Mouse (Mus musculus) neural tube, embryonic 13.5 days (tissue): ENCODE data around the gene Itga9. TPM values are rescaled to one million over a fixed set of nuclear protein-coding genes. Genes with fewer than 3 reads are reported as not detected.

Experiments used
- ATAC-seq: fragments of 200-750 bp; cut with Nextera tagmentation; 2 replicates; pipeline ENCODE4 v1.8.0; 2017; ENCODE audit warnings: low read depth, mild to moderate bottlenecking, moderate TSS enrichment, moderate library complexity
- H3K27ac ChIP-seq: fragments of 300-500 bp; sonication (generic); replicated peaks from 2 replicates; pipeline ENCODE4 v1.5.1; 2015; ENCODE audit warnings: moderate library complexity, mild to moderate bottlenecking, inconsistent platforms
- H3K27me3 ChIP-seq: fragments of 300-500 bp; sonication (generic); 2 replicates; pipeline ENCODE4 v1.6.1; 2015; ENCODE audit warnings: mild to moderate bottlenecking, inconsistent platforms
- H3K36me3 ChIP-seq: fragments of 300-500 bp; sonication (generic); 2 replicates; pipeline ENCODE4 v1.6.1; 2015; ENCODE audit warnings: mild to moderate bottlenecking, inconsistent platforms
- H3K4me1 ChIP-seq: fragments of 300-500 bp; sonication (generic); replicated peaks from 2 replicates; pipeline ENCODE4 v1.6.1; 2015; ENCODE audit warnings: inconsistent platforms
- H3K4me2 ChIP-seq: fragments of 300-500 bp; sonication (generic); 2 replicates; pipeline ENCODE4 v1.6.1; 2015; ENCODE audit warnings: inconsistent platforms, mild to moderate bottlenecking, moderate library complexity
- H3K4me3 ChIP-seq: fragments of 300-500 bp; sonication (generic); 2 replicates; pipeline ENCODE4 v1.5.1; 2015; ENCODE audit warnings: mild to moderate bottlenecking, inconsistent platforms
- H3K9ac ChIP-seq: fragments of 300-500 bp; sonication (generic); 2 replicates; pipeline ENCODE4 v1.6.1; 2015; ENCODE audit warnings: moderate library complexity, mild to moderate bottlenecking, inconsistent platforms
- H3K9me3 ChIP-seq: fragments of 300-500 bp; sonication (generic); 2 replicates; pipeline ENCODE4 v1.6.1; 2016; ENCODE audit warnings: inconsistent platforms
- WGBS: fragments of 180-500 bp; shearing (Covaris S2); methylation state at CpG from one replicate; pipeline ENCODE4 v1.1.7; 2015; 5-methylcytosine and 5-hydroxymethylcytosine counted together
- polyA plus RNA-seq: library from polyadenylated mRNA; unstranded; fragments of >200 nt; fragmentation: Nextera tagmentation; extraction: Ambion mirVana; gene quantifications from 2 replicates; pipeline ENCODE4 v1.2.1, GENCODE M21; 2015

Gene Itga9
- polyA plus RNA-seq, 1 experiment from 2014 or later, result 3.5 TPM

- H3K27ac ChIP-seq, result no peak overlapping the region
- no peak overlapping the region for H3K4me3 ChIP-seq
- peaks cover 4% of the 10 kb centered on the region; the same call in 1 of the 2 replicates for H3K4me1 ChIP-seq
- no peaks in the 10 kb centered on the region for H3K36me3 ChIP-seq
- H3K9ac ChIP-seq, result no peak overlapping the region
- no peaks in the 10 kb centered on the region for H3K9me3 ChIP-seq
- H3K4me2 ChIP-seq, result no peak overlapping the region
- WGBS, result 82% methylated on average over 3 of the region's 3 CpGs
- H3K27me3 ChIP-seq, result no peaks in the 10 kb centered on the region
- no peak for ATAC-seq
These were observed 240.3 kb downstream of the Itga9 start for GRCm38 (mm10) chr9:118846766-118847165.

GRCm38 (mm10) chr9:118856665-118857064 lies 250.2 kb downstream of the Itga9 start:
- no peak overlapping the region for H3K4me3 ChIP-seq
- no peaks in the 10 kb centered on the region for H3K9me3 ChIP-seq
- no peaks in the 10 kb centered on the region for H3K36me3 ChIP-seq
- no peak for ATAC-seq
- no peak overlapping the region for H3K9ac ChIP-seq
- H3K4me2 ChIP-seq, result no peak overlapping the region
- WGBS, result 89% methylated on average over 9 of the region's 9 CpGs
- H3K27ac ChIP-seq, result no peak overlapping the region
- peaks cover 15% of the 10 kb centered on the region for H3K4me1 ChIP-seq
- no peaks in the 10 kb centered on the region for H3K27me3 ChIP-seq

- Histone ChIP-seq H3K27ac (no peak overlapping the region), H3K4me3 (no peak overlapping the region), H3K4me2 (no peak overlapping the region), H3K9me3 (no peaks in the 10 kb centered on the region), H3K4me1 (peaks cover 15% of the 10 kb centered on the region), H3K9ac (no peak overlapping the region), H3K27me3 (no peaks in the 10 kb centered on the region), H3K36me3 (no peaks in the 10 kb centered on the region)
- WGBS, result 59% methylated on average over 12 of the region's 12 CpGs
- no peak for ATAC-seq
These were observed 254.2 kb downstream of the Itga9 start for GRCm38 (mm10) chr9:118860613-118861141.

GRCm38 (mm10) chr9:118862214-118862613 lies 255.7 kb downstream of the Itga9 start:
- Histone ChIP-seq H3K4me2 (no peak overlapping the region), H3K27me3 (no peaks in the 10 kb centered on the region), H3K9me3 (no peaks in the 10 kb centered on the region), H3K9ac (no peak overlapping the region), H3K4me3 (no peak overlapping the region), H3K4me1 (peaks cover 15% of the 10 kb centered on the region), H3K27ac (no peak overlapping the region), H3K36me3 (no peaks in the 10 kb centered on the region)
- ATAC-seq, result no peak
- 82% methylated on average over 12 of the region's 12 CpGs for WGBS

GRCm38 (mm10) chr9:118862852-118863260 lies 256.4 kb downstream of the Itga9 start:
- no peak overlapping the region for H3K4me2 ChIP-seq
- 68% methylated on average over 9 of the region's 9 CpGs for WGBS
- H3K9ac ChIP-seq, result no peak overlapping the region
- H3K4me3 ChIP-seq, result no peak overlapping the region
- H3K27ac ChIP-seq, result no peak overlapping the region
- no peaks in the 10 kb centered on the region for H3K9me3 ChIP-seq
- no peaks in the 10 kb centered on the region for H3K36me3 ChIP-seq
- no peaks in the 10 kb centered on the region for H3K27me3 ChIP-seq
- H3K4me1 ChIP-seq, result peaks cover 15% of the 10 kb centered on the region
- ATAC-seq, result no peak

- no peak for ATAC-seq
- H3K4me2 ChIP-seq, result no peak overlapping the region
- peaks cover 15% of the 10 kb centered on the region for H3K4me1 ChIP-seq
- no peak overlapping the region for H3K4me3 ChIP-seq
- H3K36me3 ChIP-seq, result no peaks in the 10 kb centered on the region
- H3K9ac ChIP-seq, result no peak overlapping the region
- H3K27ac ChIP-seq, result no peak overlapping the region
- WGBS, result 92% methylated on average over 8 of the region's 8 CpGs
- H3K9me3 ChIP-seq, result no peaks in the 10 kb centered on the region
- no peaks in the 10 kb centered on the region for H3K27me3 ChIP-seq
These were observed 257.0 kb downstream of the Itga9 start for GRCm38 (mm10) chr9:118863528-118863927.

GRCm38 (mm10) chr9:118866949-118867348 lies 260.5 kb downstream of the Itga9 start:
- Histone ChIP-seq H3K4me3 (no peak overlapping the region), H3K4me1 (no peaks in the 10 kb centered on the region), H3K36me3 (no peaks in the 10 kb centered on the region), H3K4me2 (no peak overlapping the region), H3K9ac (no peak overlapping the region), H3K27me3 (no peaks in the 10 kb centered on the region), H3K9me3 (no peaks in the 10 kb centered on the region), H3K27ac (no peak overlapping the region)
- WGBS, result 85% methylated on average over 2 of the region's 2 CpGs
- ATAC-seq, result no peak

- no peak overlapping the region for H3K4me2 ChIP-seq
- 79% methylated on average over 8 of the region's 8 CpGs for WGBS
- no peak for ATAC-seq
- no peaks in the 10 kb centered on the region for H3K9me3 ChIP-seq
- H3K27ac ChIP-seq, result no peak overlapping the region
- no peak overlapping the region for H3K4me3 ChIP-seq
- H3K27me3 ChIP-seq, result no peaks in the 10 kb centered on the region
- H3K9ac ChIP-seq, result no peak overlapping the region
- no peaks in the 10 kb centered on the region for H3K4me1 ChIP-seq
- H3K36me3 ChIP-seq, result no peaks in the 10 kb centered on the region
These were observed 261.4 kb downstream of the Itga9 start for GRCm38 (mm10) chr9:118867851-118868250.

GRCm38 (mm10) chr9:118871089-118871488 lies 264.6 kb downstream of the Itga9 start:
- no peaks in the 10 kb centered on the region for H3K36me3 ChIP-seq
- 56% methylated on average over 4 of the region's 4 CpGs for WGBS
- peaks cover 11% of the 10 kb centered on the region; the same call in 1 of the 2 replicates for H3K4me1 ChIP-seq
- no peaks in the 10 kb centered on the region for H3K27me3 ChIP-seq
- no peak for ATAC-seq
- H3K9ac ChIP-seq, result no peak overlapping the region
- H3K4me2 ChIP-seq, result no peak overlapping the region
- H3K9me3 ChIP-seq, result no peaks in the 10 kb centered on the region
- no peak overlapping the region for H3K4me3 ChIP-seq
- H3K27ac ChIP-seq, result no peak overlapping the region

- H3K4me3 ChIP-seq, result no peak overlapping the region
- H3K4me1 ChIP-seq, result peaks cover 12% of the 10 kb centered on the region; the same call in 1 of the 2 replicates
- H3K27ac ChIP-seq, result no peak overlapping the region
- 87% methylated on average over 12 of the region's 12 CpGs for WGBS
- no peaks in the 10 kb centered on the region for H3K9me3 ChIP-seq
- H3K27me3 ChIP-seq, result no peaks in the 10 kb centered on the region
- H3K4me2 ChIP-seq, result no peak overlapping the region
- no peak for ATAC-seq
- H3K36me3 ChIP-seq, result no peaks in the 10 kb centered on the region
- no peak overlapping the region for H3K9ac ChIP-seq
These were observed 266.5 kb downstream of the Itga9 start for GRCm38 (mm10) chr9:118873031-118873430.

- no peaks in the 10 kb centered on the region for H3K9me3 ChIP-seq
- H3K36me3 ChIP-seq, result no peaks in the 10 kb centered on the region
- H3K27ac ChIP-seq, result no peak overlapping the region
- no peak for ATAC-seq
- H3K9ac ChIP-seq, result no peak overlapping the region
- no peaks in the 10 kb centered on the region for H3K27me3 ChIP-seq
- no peak overlapping the region for H3K4me2 ChIP-seq
- H3K4me3 ChIP-seq, result no peak overlapping the region
- peaks cover 12% of the 10 kb centered on the region; the same call in 1 of the 2 replicates for H3K4me1 ChIP-seq
- 77% methylated on average over 3 of the region's 3 CpGs for WGBS
These were observed 267.1 kb downstream of the Itga9 start for GRCm38 (mm10) chr9:118873596-118873995.

GRCm38 (mm10) chr9:118875705-118876104 lies 269.2 kb downstream of the Itga9 start:
- ATAC-seq, result no peak

GRCm38 (mm10) chr9:118876902-118877301 lies 270.4 kb downstream of the Itga9 start:
- Histone ChIP-seq H3K4me2 (no peak overlapping the region), H3K4me1 (peaks cover 12% of the 10 kb centered on the region; the same call in 1 of the 2 replicates), H3K4me3 (no peak overlapping the region), H3K9ac (no peak overlapping the region), H3K36me3 (no peaks in the 10 kb centered on the region), H3K9me3 (no peaks in the 10 kb centered on the region), H3K27ac (no peak overlapping the region), H3K27me3 (no peaks in the 10 kb centered on the region)
- 75% methylated on average over 10 of the region's 10 CpGs for WGBS
- ATAC-seq, result no peak

More at GRCm38 (mm10) chr9:118875705-118876104, 269.2 kb downstream of the Itga9 start:
- H3K4me3 ChIP-seq, result no peak overlapping the region
- H3K4me2 ChIP-seq, result no peak overlapping the region
- no peaks in the 10 kb centered on the region for H3K27me3 ChIP-seq
- H3K27ac ChIP-seq, result no peak overlapping the region
- 65% methylated on average over 4 of the region's 4 CpGs for WGBS
- H3K4me1 ChIP-seq, result peaks cover 12% of the 10 kb centered on the region; the same call in 1 of the 2 replicates
- no peak overlapping the region for H3K9ac ChIP-seq
- H3K9me3 ChIP-seq, result no peaks in the 10 kb centered on the region
- no peaks in the 10 kb centered on the region for H3K36me3 ChIP-seq
